Mouse (Mus musculus) cerebral cortex, adult 2 months (tissue): ENCODE data around the gene Arcn1.

Experiments
- WGBS: fragments of 180-500 bp; shearing (Covaris S2); methylation state at CpG from one replicate; pipeline ENCODE4 v1.1.7; 2018; 5-methylcytosine and 5-hydroxymethylcytosine counted together

The Arcn1 gene

GRCm38 (mm10) chr9:44767101-44768028, at the start of gene Arcn1, which contains the start of gene Ift46:
Gene Arcn1, minus strand, starts transcription at chr9:44767845.
Gene Ift46, plus strand, starts transcription at chr9:44767908.
- WGBS = under 1% methylated on average over 81 of the region's 82 CpGs

- WGBS = 68% methylated on average over 8 of the region's 8 CpGs
Measured at GRCm38 (mm10) chr9:44814179-44814578, 46.5 kb upstream of the Arcn1 start.

GRCm38 (mm10) chr9:44810316-44810715, 42.7 kb upstream of the Arcn1 start:
- WGBS = 79% methylated on average over 10 of the region's 10 CpGs

GRCm38 (mm10) chr9:44807778-44808177, 40.1 kb upstream of the Arcn1 start:
- WGBS = 94% methylated on average over 10 of the region's 10 CpGs

GRCm38 (mm10) chr9:44807141-44807540, 39.5 kb upstream of the Arcn1 start:
- 53% methylated on average over 5 of the region's 5 CpGs for WGBS

- 93% methylated on average over 5 of the region's 5 CpGs for WGBS
Measured at GRCm38 (mm10) chr9:44805536-44805935, 37.9 kb upstream of the Arcn1 start.

GRCm38 (mm10) chr9:44804678-44805077, 37.0 kb upstream of the Arcn1 start:
- 90% methylated on average over 10 of the region's 10 CpGs for WGBS

GRCm38 (mm10) chr9:44802808-44803450, 35.3 kb upstream of the Arcn1 start, which contains the start of gene Ttc36:
Gene Ttc36, minus strand, starts transcription at chr9:44803072.
- WGBS = 68% methylated on average over 4 of the region's 4 CpGs

GRCm38 (mm10) chr9:44801669-44802068, 34.0 kb upstream of the Arcn1 start:
- WGBS = 81% methylated on average over 6 of the region's 6 CpGs

GRCm38 (mm10) chr9:44799958-44800324, 32.3 kb upstream of the Arcn1 start:
- 30% methylated on average over 9 of the region's 9 CpGs for WGBS

GRCm38 (mm10) chr9:44799102-44799957, 31.7 kb upstream of the Arcn1 start, which contains the start of gene Tmem25:
Gene Tmem25, minus strand, starts transcription at chr9:44799307.
- under 1% methylated on average over 75 of the region's 75 CpGs for WGBS

GRCm38 (mm10) chr9:44798298-44798697, 30.7 kb upstream of the Arcn1 start:
- WGBS = 53% methylated on average over 7 of the region's 7 CpGs

GRCm38 (mm10) chr9:44792842-44793241, 25.2 kb upstream of the Arcn1 start:
- WGBS = 63% methylated on average over 9 of the region's 9 CpGs

GRCm38 (mm10) chr9:44772750-44773651, 5.4 kb upstream of the Arcn1 start:
- under 1% methylated on average over 41 of the region's 41 CpGs for whole genome bisulfite sequencing

- 24% methylated on average over 5 of the region's 5 CpGs for WGBS
Measured at GRCm38 (mm10) chr9:44772392-44772749, 4.7 kb upstream of the Arcn1 start.

GRCm38 (mm10) chr9:44771376-44771775, 3.7 kb upstream of the Arcn1 start:
- 94% methylated on average over 5 of the region's 5 CpGs for WGBS

GRCm38 (mm10) chr9:44768029-44768394, 367 bp upstream of the Arcn1 start:
- 36% methylated on average over 8 of the region's 9 CpGs for WGBS

- 65% methylated on average over 2 of the region's 2 CpGs for WGBS
Measured at GRCm38 (mm10) chr9:44760873-44761272, 6.8 kb downstream of the Arcn1 start.

GRCm38 (mm10) chr9:44748473-44748872, 19.2 kb downstream of the Arcn1 start:
- 87% methylated on average over 7 of the region's 7 CpGs for WGBS

GRCm38 (mm10) chr9:44747341-44747740, 20.3 kb downstream of the Arcn1 start:
- WGBS = 93% methylated on average over 3 of the region's 3 CpGs

GRCm38 (mm10) chr9:44746666-44747065, 21.0 kb downstream of the Arcn1 start:
- 64% methylated on average over 3 of the region's 3 CpGs for WGBS
